Mouse (Mus musculus) olfactory bulb, adult 2 months (tissue): ENCODE measurements around the gene Tctn3.
"Not testable (repeated sequence)": the region's sequence is repeated elsewhere in the genome, so short reads cannot be mapped to it uniquely, and the experiment has no call there.

ENCODE experiments used
- CTCF ChIP-seq: fragments of 200-500 bp; IDR thresholded peaks from 2 replicates; pipeline ENCODE4 v1.5.1; 2012; ENCODE audit warnings: low read depth, mild to moderate bottlenecking, low read length, moderate library complexity; ENCODE audit not compliant: insufficient read depth
- POLR2A ChIP-seq: fragments of 200-500 bp; IDR thresholded peaks from 2 replicates; pipeline ENCODE4 v1.6.1; 2012; ENCODE audit warnings: mild to moderate bottlenecking, low read depth, low read length, moderate library complexity; ENCODE audit not compliant: insufficient read depth

DNA sequence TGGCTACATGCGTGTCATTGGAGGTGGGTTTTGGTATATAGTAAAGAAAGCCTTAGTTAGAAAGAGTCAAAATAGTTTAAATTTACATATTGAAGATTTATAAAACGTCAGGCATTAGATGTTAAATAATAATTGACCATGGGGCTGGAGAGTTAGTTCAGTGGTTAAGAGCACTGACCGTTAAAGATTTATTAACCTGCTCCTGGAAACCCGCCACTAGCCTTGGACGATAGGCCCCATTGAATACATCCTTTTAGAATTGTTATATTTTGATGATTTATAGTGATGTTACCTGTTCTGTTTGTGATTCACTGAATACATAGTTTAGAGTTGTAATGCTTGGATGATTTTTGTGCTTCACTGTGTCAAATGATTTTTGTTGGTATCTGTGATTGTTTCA is 11.2 kb downstream of the Tctn3 start:
- TF ChIP-seq CTCF, POLR2A: not testable (repeated sequence)
